Mouse (Mus musculus): ENCODE data around the gene Fars2. TPM values are rescaled to one million over a fixed set of nuclear protein-coding genes. Genes with fewer than 3 reads are reported as not detected.
"Not testable (repeated sequence)": the region's sequence is repeated elsewhere in the genome, so short reads cannot be mapped to it uniquely, and the experiment has no call there.

Fars2 gene
- polyA plus RNA-seq, 1 experiment from 2014 or later: 30.5 TPM

DNA sequence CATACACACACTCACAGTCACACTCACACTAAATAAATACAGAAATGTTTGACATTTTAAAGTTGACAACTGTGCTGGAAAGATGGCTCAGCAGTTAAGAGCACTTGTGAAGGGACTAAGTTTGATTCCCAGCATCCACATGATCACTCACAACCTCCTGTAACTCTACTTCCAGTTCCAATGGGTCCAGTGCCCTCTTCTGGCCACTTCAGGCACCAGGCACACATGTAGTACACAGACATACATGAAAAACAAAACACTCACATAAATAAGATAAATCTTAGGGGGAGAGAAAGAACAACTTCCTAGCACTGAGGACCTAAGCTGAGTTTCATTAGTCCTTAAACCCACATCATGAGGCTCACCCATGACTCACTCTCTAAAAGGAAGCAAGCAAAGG, 302.1 kb downstream of the Fars2 start:
- Histone ChIP-seq H3K4me2 (no peak overlapping the region), H3K36me3 (ENCODE audit: control insufficient read depth, insufficient read depth, low read length) (no peaks in the 10 kb centered on the region), H3K9me3 (ENCODE audit: control insufficient read depth, low read length) (no peaks in the 10 kb centered on the region), H3K27ac (ENCODE audit: low read depth, low read length) (no peak overlapping the region), H3K4me3 (ENCODE audit: low read depth, low read length) (no peak overlapping the region), H3K9ac (ENCODE audit: low read length) (no peak overlapping the region), H3K27me3 (ENCODE audit: control insufficient read depth, insufficient read depth, low read length) (no peaks in the 10 kb centered on the region), H3K4me1 (ENCODE audit: control insufficient read depth, insufficient read depth, low read length) (no peaks in the 10 kb centered on the region)
- no peak for ATAC-seq (ENCODE audit: low FRiP score)
- no peak for DNase-seq (ENCODE audit: low spot score, missing footprints)

DNA sequence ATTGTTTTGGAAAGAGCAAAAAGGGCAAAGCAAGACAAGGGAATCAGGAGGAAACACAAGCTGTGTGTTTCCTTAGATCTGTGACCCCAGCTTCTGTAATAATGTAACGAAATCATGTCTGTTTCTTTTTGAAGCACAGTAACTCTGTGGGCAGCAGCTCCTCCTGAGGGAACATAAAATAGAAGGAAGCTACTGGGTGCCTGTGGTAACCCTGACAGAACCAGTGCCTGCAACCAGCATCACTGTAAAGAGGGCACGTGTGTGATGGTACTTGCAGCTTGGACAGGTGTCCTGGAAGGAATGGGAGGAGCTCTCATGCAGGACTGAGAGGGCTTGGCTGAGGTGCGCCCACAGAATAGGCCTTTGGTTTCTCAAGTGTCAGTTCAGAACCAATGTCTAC, 305.2 kb downstream of the Fars2 start:
- no peaks in the 10 kb centered on the region for H3K27me3 ChIP-seq (ENCODE audit: control insufficient read depth, insufficient read depth, low read length)
- WGBS: 84% methylated on average over 3 of the region's 3 CpGs
- ATAC-seq (ENCODE audit: low FRiP score): no peak

DNA sequence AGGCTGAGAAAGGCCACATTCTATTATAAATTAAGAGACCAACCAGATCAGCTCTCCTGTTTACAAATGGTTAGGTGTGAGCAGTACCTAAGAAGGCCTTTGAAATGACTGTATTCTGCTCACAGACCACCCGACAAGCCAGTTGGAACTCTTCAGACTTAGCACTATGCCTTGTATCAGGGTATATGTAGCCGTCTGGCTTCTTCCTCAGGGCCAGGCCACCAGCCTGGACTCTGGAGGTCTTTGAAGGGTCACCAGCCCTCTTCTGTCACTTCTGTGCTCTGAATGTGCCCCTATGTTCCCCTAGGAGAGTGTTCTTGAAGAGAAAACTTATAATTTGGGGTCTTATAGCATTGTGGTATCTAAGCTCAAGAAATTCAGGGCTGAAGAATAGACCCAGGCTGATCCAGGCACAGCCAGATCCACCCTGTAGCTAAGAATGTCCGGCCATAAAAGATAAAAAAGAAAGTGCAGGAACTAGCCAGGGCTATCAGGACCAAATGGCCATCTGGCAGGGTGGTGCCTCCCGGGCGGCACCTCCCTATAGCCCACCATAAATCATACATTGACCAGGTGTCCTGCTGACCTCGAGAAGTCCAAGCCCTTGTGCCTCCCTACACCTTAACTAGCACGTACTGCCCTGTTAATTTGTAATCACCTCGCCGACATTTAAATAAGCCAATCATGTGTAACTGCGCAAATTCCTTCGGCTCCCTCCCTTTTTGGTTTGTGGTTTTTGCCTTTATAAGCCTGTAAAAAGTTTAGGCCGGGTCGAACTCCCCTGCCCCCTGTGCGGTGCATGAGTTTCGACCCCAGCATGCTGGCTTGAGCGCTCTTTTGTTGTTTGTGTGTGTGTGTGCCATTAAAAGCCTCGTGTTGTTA, 308.9 kb downstream of the Fars2 start:
- WGBS: 88% methylated on average over 16 of the region's 17 CpGs
- not testable (repeated sequence) for H3K9ac ChIP-seq (ENCODE audit: low read length); H3K36me3 ChIP-seq (ENCODE audit: control insufficient read depth, insufficient read depth, low read length); ATAC-seq (ENCODE audit: low FRiP score); DNase-seq (ENCODE audit: low spot score, missing footprints); H3K27ac ChIP-seq (ENCODE audit: low read depth, low read length); H3K4me2 ChIP-seq; H3K4me1 ChIP-seq (ENCODE audit: control insufficient read depth, insufficient read depth, low read length); H3K9me3 ChIP-seq (ENCODE audit: control insufficient read depth, low read length); H3K27me3 ChIP-seq (ENCODE audit: control insufficient read depth, insufficient read depth, low read length); H3K4me3 ChIP-seq (ENCODE audit: low read depth, low read length)

More for the DNA sequence above, 305.2 kb downstream of the Fars2 start:
- Histone ChIP-seq H3K36me3 (ENCODE audit: control insufficient read depth, insufficient read depth, low read length) (no peaks in the 10 kb centered on the region), H3K9me3 (ENCODE audit: control insufficient read depth, low read length) (no peaks in the 10 kb centered on the region), H3K4me3 (ENCODE audit: low read depth, low read length) (no peak overlapping the region), H3K4me1 (ENCODE audit: control insufficient read depth, insufficient read depth, low read length) (no peaks in the 10 kb centered on the region), H3K27ac (ENCODE audit: low read depth, low read length) (no peak overlapping the region), H3K9ac (ENCODE audit: low read length) (no peak overlapping the region), H3K4me2 (no peak overlapping the region)
- no peak for DNase-seq (ENCODE audit: low spot score, missing footprints)

DNA sequence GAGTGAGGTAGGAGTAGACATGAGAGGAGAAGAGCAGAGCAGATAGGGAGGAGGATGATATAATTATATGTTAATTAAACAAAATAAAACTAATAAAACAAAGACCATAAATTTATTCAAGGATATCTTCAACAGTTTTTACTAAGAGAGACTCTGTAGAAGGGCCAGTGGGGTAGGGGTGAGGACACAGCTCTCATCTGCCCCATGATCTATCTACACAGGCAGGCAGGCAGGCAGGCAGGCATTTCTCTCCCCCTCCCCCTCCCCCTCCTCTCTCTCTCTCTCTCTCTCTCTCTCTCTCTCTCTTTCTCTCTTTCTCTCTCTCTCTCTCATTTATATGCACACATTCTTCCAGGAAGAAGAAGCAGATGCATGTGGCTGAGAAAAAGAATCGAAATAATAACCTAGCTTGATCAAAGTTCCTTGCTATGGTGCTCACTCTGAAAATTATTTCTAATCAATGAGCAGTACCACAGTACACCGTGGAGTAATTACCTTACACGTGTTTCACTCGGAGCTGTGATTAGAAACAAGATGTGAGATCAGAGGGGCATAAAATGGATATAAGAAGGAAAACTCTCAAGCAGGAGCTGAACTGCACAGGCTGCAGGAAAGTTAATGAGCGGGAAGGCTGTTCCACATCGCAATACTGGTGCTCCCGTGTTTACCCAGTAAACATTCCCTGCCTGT, 312.4 kb downstream of the Fars2 start:
- Histone ChIP-seq H3K4me3 (ENCODE audit: low read depth, low read length) (no peak overlapping the region), H3K27ac (ENCODE audit: low read depth, low read length) (no peak overlapping the region), H3K4me2 (no peak overlapping the region), H3K9me3 (ENCODE audit: control insufficient read depth, low read length) (no peaks in the 10 kb centered on the region), H3K4me1 (ENCODE audit: control insufficient read depth, insufficient read depth, low read length) (no peaks in the 10 kb centered on the region), H3K27me3 (ENCODE audit: control insufficient read depth, insufficient read depth, low read length) (no peaks in the 10 kb centered on the region), H3K36me3 (ENCODE audit: control insufficient read depth, insufficient read depth, low read length) (no peaks in the 10 kb centered on the region), H3K9ac (ENCODE audit: low read length) (no peak overlapping the region)
- ATAC-seq (ENCODE audit: low FRiP score) (no peak), DNase-seq (ENCODE audit: low spot score, missing footprints) (no peak)
- 76% methylated on average over 7 of the region's 7 CpGs for WGBS

- Histone ChIP-seq H3K4me3 (ENCODE audit: low read depth, low read length) (no peak overlapping the region), H3K4me2 (no peak overlapping the region), H3K36me3 (ENCODE audit: control insufficient read depth, insufficient read depth, low read length) (no peaks in the 10 kb centered on the region), H3K9me3 (ENCODE audit: control insufficient read depth, low read length) (no peaks in the 10 kb centered on the region), H3K4me1 (ENCODE audit: control insufficient read depth, insufficient read depth, low read length) (no peaks in the 10 kb centered on the region), H3K27me3 (ENCODE audit: control insufficient read depth, insufficient read depth, low read length) (no peaks in the 10 kb centered on the region), H3K27ac (ENCODE audit: low read depth, low read length) (no peak overlapping the region), H3K9ac (ENCODE audit: low read length) (no peak overlapping the region)
- DNase-seq (ENCODE audit: low spot score, missing footprints) (no peak), ATAC-seq (ENCODE audit: low FRiP score) (no peak)
- 72% methylated on average over 6 of the region's 6 CpGs for WGBS
These were observed 313.4 kb downstream of the Fars2 start for GRCm38 (mm10) chr13:36430420-36431114.

GRCm38 (mm10) chr13:36431974-36432518, 314.8 kb downstream of the Fars2 start:
- H3K4me1 ChIP-seq (ENCODE audit: control insufficient read depth, insufficient read depth, low read length): no peaks in the 10 kb centered on the region
- H3K27me3 ChIP-seq (ENCODE audit: control insufficient read depth, insufficient read depth, low read length): no peaks in the 10 kb centered on the region
- 92% methylated on average over 8 of the region's 8 CpGs for WGBS
- H3K27ac ChIP-seq (ENCODE audit: low read depth, low read length): no peak overlapping the region
- DNase-seq (ENCODE audit: low spot score, missing footprints) (no peak), ATAC-seq (ENCODE audit: low FRiP score) (no peak)
- no peak overlapping the region for H3K9ac ChIP-seq (ENCODE audit: low read length)
- no peak overlapping the region for H3K4me3 ChIP-seq (ENCODE audit: low read depth, low read length)
- H3K4me2 ChIP-seq: no peak overlapping the region
- no peaks in the 10 kb centered on the region for H3K9me3 ChIP-seq (ENCODE audit: control insufficient read depth, low read length)
- no peaks in the 10 kb centered on the region for H3K36me3 ChIP-seq (ENCODE audit: control insufficient read depth, insufficient read depth, low read length)

- ATAC-seq (ENCODE audit: low FRiP score) (no peak), DNase-seq (ENCODE audit: low spot score, missing footprints) (no peak)
- WGBS: 68% methylated on average over 4 of the region's 4 CpGs
- Histone ChIP-seq H3K4me3 (ENCODE audit: low read depth, low read length) (no peak overlapping the region), H3K4me1 (ENCODE audit: control insufficient read depth, insufficient read depth, low read length) (no peaks in the 10 kb centered on the region), H3K9me3 (ENCODE audit: control insufficient read depth, low read length) (no peaks in the 10 kb centered on the region), H3K4me2 (no peak overlapping the region), H3K27me3 (ENCODE audit: control insufficient read depth, insufficient read depth, low read length) (no peaks in the 10 kb centered on the region), H3K9ac (ENCODE audit: low read length) (no peak overlapping the region), H3K36me3 (ENCODE audit: control insufficient read depth, insufficient read depth, low read length) (no peaks in the 10 kb centered on the region), H3K27ac (ENCODE audit: low read depth, low read length) (no peak overlapping the region)
These were observed 327.7 kb downstream of the Fars2 start for GRCm38 (mm10) chr13:36444748-36445423.

DNA sequence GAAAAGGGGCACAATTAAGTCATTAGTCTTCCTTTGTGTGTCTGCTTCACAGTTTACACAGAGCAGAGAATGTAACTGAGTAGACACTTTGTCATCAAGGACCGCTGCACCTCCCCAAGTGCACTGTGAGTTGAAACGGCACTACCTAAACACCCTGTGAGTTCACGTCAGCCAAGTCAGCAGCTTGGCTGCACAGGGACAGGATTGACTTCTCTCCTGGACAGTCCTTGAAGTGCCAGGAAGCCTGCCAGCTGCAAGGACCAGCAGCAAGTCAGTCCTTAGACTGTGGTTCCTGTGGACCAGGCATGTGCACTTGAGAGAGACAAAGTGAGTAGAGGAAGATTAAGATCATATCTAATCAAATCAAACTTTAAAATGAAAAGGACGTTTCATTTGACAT, 330.7 kb downstream of the Fars2 start:
- Histone ChIP-seq H3K36me3 (ENCODE audit: control insufficient read depth, insufficient read depth, low read length) (no peaks in the 10 kb centered on the region), H3K4me2 (no peak overlapping the region), H3K27me3 (ENCODE audit: control insufficient read depth, insufficient read depth, low read length) (no peaks in the 10 kb centered on the region), H3K9me3 (ENCODE audit: control insufficient read depth, low read length) (no peaks in the 10 kb centered on the region), H3K9ac (ENCODE audit: low read length) (no peak overlapping the region), H3K4me3 (ENCODE audit: low read depth, low read length) (no peak overlapping the region), H3K27ac (ENCODE audit: low read depth, low read length) (no peak overlapping the region), H3K4me1 (ENCODE audit: control insufficient read depth, insufficient read depth, low read length) (no peaks in the 10 kb centered on the region)
- ATAC-seq (ENCODE audit: low FRiP score) (no peak), DNase-seq (ENCODE audit: low spot score, missing footprints) (no peak)
- 58% methylated on average over 4 of the region's 4 CpGs for WGBS

Data from midbrain, embryonic 11.5 days (tissue).